Mouse (Mus musculus) MEL-GATA-1-ER (cell line): ENCODE measurements around the gene Fbxl8.

ENCODE experiments used
- DNase-seq: peaks from one replicate; pipeline ENCODE4 v3.0.0-alpha.2; 2012; ENCODE audit warnings: low read depth; ENCODE audit errors: extremely low read depth

Gene Fbxl8

DNA sequence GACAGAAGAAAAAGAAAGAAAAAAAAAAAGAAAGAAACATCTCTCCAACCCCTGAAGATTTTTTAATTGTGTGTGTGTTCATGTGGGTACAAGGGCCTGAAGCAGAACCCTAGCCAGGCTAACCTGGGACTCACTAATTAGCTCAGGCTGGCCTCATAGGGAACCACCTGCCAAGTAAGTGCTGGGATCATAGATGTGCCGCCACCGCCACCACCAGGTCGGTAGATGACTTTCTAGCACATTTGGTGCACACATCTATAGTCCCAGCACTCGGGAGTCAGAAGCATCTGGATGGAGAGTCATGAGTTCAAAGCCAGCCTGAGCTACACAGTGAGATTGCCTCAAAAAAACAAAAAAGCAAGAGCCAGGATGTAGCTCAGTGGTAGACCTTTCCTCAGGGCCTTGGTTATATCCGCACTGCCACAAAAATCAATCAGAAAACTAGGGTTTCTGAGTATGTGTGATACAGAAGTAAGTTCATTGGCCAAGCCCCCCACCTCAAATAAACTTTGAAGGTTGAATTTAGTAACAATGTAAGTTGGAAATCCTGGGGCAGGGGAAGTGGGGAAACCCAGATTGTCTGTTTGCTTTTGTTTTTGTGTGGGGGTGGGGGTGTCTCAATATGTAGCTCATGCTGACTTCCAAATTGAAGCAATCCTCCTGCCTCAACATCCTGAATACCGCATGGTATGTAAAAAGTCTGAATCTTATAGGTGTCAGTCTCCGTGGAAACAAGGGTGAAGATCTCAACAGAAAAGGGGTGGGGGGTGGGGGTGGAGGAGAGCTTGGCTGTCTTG, 6.9 kb upstream of the Fbxl8 start:
- DNase-seq: no peak

DNA sequence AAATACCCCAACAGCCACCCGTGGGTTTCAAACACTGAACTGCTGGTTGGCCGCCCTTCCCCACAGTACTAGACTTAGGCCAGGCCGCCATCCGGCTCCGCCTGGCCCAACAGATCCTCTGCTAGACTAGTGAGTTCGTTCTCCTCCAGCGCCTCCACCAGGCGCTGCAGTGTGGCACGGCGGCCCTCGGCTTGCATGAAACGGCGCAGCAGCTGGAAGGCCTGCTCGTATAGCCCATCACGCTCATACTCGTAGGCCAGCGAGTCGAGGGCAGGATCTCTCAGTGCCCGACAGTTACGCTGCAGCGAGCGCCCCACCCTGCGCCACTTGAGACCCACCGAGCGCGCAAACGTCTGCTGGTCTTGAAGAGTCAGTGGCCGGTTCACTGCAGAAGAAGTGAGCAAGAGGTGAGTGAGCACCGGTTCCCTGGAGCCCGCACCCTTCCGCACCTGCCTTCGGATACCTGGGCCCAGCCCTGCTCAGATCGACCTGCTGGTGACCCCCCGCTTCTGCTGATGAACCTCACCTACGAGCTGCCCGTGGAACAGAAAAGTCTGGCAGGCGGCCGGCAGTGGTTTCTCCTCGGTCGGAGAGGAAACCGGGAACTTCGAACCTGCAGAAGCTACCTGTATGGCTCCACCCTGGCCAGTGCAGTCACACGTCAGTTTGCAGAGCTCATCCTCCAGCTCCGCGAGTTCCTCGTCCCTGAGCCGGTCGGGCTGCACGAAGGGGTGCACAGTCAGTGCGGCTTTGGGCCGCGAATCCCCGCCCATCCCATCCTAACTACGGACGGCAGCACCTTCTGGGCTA, 5.3 kb upstream of the Fbxl8 start:
- DNase-seq: no peak

DNA sequence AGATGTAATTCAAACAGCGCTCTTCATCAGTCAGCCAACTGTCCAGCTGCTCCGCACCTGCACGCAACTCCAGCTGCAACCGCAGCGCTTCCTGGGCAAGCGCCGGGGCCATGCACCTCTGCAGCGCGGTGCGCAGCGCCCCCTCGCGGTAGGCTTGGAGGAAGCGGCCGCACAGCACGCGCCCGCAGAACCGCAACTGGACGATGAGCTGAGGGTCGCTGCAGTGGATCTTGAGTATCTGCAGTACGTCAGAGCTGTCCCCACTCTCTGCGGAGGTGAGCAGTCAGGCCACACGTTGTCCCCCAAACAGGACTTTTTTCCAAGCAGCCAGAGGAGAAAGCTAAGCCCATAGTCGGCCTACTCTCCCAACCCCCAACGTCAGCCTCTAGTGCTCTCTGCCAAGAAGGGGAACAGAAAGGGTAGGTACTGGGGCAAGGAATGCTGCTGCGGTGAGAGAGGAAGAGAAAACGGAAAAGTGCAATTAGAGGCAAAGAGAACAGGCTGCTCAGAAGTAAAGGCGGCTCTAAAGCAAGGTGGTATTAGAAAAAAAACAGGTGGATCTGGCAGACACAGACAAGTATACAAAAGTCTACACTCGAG, 4.6 kb upstream of the Fbxl8 start:
- no peak for DNase-seq

DNA sequence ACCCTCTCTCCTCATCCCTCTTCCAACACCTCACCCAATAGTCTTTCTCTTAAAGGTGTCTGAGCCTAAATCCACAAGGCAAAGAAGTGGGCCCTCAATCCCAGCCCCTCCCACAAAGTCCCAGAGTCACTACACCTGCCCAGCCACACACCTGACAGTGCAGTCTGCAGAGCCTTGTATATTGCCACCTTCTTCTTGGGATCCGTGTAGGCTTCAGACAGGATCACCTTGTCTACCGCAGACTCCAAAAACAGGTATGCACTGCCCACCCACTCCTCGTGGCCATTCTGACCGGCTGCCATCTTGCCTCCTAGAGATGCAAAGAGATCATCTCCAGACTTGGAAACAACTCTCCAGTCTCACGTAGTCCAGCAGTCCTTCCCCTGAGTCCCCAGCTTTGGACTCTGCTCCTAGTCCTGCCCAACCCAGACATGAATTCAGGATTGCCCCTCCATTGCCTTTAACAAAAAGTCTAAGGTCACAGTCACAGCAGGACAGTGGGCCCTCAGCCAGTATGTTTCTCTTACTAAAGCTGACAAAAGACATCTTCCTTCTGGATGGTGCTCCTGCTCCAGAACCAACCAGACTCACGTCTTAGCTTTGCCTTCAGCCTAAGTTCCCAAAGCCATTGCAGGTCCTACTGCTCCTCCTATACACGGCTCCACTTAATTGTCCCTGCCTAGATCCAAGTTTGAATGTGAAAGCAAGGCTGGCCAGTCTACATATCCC, 3.9 kb upstream of the Fbxl8 start:
- DNase-seq: no peak

DNA sequence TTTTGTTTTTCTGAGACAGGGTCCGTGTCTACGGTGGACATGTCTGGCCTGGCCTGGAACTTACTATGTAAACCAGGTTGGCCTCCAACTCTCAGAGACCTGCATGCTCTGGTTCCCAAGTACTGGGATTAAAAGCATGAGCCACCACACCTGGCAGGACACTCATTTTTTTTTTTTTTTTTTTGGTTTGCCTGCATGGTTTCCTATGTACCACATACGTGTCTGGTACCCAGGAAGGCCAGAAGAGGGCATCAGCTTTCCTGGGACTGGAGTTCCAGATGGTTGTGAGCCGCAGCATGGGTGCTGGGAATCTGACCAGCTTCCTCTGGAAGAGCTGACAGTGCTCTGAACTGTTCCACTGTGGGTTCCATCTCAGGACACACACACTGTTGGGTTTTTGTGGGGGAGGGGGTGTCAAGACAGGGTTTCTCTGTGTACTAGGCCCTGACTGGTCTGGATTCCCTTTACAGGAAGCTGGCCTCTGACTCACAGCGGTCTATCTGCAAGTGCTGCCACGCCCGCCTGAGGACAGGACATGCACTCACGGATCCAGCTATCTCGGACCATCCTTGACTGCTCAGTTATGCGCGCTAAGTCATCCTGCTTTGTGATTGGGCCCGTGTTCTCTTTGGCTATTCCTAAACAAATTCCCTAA, 3.0 kb upstream of the Fbxl8 start:
- peak; percentile 54 for DNase-seq

DNA sequence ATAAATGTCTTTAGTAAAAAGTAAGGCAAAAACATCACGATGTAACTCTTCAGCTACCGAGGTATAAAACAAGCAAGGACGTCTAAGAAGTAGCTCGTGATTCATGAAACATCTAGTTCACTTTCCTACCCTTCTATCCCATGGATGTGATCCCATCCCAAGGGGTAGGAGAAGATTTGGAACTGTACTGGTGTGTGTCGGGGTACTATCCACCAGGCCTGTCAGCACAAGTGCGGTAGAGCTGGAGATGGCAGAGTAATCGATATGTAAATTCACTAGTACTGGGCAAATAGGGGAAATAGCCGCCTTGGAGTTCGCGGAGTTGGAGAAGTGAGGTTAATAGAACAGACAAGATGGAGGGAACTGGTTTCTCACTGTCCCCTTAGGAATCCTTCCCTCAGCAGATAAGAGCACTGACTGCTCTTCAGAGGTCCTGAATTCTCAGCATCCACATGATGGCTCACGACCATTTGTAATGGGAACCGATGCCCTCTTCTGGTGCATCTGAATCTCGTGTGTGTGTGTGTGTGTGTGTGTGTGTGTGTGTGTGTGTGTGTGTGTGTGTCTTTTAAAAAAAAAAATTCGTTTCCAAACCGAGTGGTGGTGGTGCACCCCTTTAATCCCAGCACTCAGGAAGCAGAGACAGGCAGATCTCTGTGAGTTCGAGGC, 1.1 kb upstream of the Fbxl8 start:
- DNase-seq: peak; percentile 40

DNA sequence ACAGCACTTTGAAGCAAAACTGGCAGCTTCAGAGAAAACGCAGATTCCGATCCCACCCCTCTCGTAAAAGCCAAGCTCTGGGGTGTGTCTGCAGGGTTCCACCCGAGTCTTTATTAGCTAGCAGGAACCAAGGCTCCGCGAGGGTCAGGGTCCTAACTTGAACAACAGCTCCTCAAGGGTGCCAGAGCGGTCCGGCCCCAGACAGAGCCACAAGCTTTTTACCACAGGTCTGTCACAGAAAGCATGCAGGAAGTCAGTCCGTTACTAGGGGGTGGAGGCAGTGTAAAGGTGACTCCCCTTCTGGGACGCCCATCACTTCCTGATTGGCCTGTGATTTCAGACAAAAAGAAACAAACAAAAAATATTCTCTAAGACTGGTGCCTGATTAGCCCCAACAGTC, 680 bp downstream of the Fbxl8 start:
- DNase-seq: peak; percentile 78

DNA sequence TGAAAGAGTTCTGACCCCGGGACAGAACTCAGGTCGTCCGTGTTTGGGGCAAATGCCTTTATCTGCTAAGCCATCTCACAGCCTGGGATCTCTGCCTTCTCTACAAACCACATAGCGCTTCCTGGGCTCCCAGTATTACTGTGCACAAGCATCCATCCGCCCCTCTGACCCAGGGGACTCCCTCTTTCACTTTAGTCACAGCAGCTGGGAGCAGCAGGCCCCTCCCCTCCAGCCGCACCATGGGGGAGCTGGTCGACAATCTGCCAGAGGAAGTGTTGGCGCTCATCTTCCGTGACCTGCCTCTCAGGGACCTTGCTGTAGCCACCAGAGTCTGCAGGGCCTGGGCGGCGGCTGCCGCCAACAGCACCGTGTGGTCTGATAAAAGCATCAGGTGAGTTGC, 2.3 kb downstream of the Fbxl8 start:
- DNase-seq: no peak

DNA sequence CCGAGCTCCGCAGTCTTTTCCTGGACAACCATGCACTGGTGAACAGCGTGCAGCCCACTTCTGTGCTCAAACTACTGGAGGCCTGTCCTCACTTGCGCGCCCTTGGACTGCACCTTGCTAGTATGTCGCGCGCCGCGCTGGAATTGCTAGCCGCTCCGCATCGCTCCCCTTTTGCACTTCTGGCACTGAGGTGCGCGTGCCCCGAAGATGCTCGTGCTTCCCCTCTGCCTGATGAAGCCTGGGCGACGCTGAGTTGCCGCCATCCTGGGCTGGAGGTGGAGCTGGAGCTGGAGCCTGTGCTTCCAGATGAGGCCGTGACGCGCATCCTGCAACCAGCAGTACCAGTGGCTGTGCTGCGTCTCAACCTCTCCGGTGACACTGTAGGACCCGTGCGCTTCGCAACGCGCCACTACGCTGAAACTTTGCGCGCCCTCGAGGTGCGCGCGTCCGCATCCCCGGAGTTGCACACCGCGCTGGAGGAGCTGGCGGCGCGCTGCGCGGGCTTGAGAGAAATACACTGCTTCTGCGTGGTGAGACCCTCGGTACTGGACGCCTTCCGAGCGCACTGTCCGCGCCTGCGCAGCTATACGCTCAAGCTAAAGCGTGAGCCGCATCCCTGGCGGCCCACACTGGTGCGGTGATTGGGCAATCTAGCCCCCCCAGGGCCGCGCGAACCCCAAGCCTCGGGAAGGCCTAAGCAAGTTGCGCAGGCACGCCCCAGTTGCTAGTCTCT, 4.1 kb downstream of the Fbxl8 start:
- DNase-seq: no peak

DNA sequence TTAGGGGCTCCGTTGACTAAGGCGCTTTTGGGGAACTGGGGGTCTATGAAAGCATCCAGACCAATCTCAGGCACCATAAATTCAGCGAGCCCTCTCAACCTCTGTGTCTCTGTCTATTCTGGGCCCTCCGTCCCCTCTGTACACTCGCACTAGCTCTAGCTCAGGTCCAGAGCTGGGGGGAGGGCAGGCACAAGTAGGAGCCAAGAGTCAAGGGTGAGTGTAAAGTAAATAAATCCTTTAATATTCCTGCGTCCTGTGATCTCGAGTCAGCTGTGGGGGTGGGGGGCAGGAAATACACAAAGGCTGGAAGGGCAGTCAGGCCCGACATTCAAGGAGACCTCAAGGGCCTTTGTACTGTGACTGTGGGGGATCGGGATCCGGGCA, 4.6 kb downstream of the Fbxl8 start:
- DNase-seq: no peak

DNA sequence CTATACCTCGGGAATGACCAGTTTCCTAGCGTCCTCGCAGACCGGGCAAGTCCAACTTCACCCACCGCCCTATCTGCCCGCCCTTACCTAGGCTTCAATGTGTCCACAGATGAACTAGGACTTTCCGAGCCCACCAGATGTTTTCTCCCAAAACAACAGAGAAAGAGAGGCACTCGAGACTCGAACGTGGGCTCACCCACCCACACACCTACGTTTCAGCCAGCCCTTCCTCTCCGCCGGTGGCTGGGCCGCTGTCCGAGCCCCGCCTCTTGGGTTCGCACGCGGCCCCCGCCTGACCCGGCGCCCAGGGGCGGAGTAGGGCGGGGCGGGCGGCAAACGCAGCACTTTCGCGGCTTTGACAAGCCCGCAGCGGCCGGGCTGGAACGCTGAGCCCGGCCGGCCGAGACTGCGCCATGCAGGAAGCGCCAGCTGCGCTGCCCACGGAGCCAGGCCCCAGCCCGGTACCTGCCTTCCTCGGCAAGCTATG, 5.1 kb downstream of the Fbxl8 start, which contains the start of gene Hsf4:
Gene Hsf4, plus strand, starts transcription at position 341 of the 487 bp plus-strand sequence.
- no peak for DNase-seq

DNA sequence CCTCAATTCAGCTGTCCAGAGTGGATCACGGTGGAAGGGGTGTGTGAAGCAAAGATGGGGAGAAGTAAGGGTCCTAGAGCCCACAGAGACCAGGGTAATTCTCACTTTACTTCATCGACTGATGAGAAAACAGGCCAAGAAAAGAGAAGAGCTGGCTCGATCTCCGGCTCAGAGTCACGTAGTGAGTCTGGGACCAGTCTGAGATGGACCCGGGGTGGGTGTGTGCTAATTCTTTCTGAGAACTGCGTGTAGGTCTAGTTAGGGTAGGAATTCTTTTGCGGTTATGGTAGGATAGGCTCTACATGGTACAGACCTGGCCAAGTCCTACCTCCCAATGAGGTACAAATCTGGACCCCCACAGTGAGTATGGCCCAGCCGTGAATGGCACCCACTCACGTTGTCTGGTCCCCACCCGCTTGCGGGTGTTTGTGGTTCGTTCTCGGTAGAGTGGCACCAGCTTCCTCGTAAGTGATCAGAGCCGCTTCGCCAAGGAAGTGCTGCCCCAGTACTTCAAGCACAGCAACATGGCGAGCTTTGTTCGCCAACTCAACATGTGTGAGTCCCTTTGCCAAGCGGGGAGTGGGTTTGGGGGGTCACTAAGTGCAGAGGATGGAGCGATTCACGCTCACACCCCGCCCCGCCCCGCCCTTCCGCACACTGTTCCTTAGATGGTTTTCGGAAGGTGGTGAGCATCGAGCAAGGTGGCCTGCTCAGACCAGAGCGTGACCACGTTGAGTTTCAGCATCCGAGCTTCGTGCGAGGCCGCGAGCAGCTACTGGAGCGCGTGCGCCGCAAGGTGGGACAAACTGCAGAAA, 5.9 kb downstream of the Fbxl8 start:
- no peak for DNase-seq

DNA sequence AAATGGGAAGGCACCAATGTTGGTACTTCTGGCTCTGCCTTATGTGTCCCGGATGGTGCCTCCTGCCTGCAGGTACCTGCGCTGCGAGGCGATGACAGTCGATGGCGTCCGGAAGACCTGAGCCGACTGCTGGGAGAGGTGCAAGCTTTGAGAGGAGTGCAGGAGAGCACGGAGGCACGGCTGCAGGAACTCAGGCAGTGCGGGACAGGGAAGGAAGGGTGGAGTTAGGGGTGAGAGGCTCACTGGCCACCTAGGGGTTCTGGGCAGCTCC, 6.4 kb downstream of the Fbxl8 start:
- DNase-seq: no peak

DNA sequence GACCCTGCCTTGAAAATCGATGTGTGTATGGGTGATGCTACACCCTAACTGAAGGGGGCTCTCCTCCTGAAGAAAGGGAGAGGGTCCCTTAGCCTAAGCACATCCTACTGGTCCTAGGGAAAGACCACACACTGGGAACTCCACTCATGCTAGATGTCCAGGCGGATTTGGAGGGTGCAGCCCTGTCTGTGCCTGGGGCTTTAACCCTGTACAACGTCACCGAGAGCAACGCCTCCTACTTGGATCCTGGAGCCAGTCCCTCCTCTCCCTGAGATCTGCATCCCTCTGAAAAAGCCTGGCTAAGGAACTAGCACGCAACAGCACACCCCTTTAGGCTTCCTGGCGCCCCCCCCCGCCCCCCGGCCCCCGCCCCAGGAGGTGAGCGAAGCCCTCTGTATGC, 10.9 kb downstream of the Fbxl8 start:
- DNase-seq: no peak

DNA sequence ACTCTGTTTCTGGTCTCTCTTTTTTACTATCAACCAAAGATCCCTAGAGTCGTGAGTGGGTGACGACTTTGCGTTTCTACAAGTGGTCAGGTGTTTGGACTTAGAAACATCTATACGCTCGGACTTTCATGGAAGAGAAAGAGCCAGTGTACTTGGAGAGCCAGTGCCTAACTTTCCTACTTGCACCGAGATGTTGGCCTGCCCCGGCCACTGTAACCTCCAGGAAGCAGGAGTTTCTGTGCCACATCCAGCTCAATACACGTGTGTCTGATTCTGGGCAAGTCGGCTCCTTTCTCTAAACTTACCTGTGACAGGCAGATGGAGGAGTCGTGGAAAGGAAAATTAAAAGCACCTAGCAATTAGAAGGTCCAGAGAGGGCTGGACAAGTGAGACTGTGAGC, 11.4 kb downstream of the Fbxl8 start, which contains the start of gene Nol3:
Gene Nol3, plus strand, starts transcription at position 301 of the 400 bp plus-strand sequence.
- DNase-seq: no peak

DNA sequence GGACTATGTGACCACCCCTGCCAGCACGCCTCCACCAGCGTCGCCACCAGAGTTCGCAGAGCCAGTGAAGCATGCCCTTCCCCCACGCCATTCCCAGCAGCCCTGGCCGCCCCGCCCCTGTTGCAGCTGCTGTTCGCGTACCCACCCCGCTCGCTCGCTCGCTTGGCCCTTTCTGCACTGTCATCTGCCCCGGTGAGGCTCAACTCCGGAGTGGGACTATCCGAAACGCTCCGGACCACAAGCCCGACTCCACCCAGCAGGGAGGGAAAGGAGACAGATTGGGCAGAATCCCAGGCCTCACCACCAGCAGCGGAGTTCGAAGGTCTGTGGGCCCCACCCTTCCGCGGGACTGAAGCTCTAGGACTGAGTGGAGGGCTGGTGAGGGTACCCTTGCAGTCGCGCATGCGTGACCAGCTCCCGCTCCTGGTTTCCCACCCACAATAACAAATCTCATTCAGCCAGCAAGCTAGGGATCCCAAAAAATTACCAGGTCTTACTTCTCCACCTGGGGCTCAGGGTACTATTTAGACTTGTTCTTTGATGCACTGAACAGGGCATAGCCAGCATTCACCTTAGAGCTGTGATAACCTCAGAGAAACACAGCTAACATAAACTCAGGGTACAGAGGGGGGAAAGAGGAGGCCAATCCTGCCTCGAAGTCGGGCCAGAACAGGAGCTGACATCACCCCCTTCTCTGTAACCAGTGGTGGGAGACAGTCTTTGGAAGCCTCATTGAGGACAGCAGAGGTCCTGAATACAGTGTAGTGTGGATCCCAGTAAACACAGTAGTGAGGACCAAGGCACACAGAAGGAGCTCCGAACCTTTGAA, 12.1 kb downstream of the Fbxl8 start:
- no peak for DNase-seq

DNA sequence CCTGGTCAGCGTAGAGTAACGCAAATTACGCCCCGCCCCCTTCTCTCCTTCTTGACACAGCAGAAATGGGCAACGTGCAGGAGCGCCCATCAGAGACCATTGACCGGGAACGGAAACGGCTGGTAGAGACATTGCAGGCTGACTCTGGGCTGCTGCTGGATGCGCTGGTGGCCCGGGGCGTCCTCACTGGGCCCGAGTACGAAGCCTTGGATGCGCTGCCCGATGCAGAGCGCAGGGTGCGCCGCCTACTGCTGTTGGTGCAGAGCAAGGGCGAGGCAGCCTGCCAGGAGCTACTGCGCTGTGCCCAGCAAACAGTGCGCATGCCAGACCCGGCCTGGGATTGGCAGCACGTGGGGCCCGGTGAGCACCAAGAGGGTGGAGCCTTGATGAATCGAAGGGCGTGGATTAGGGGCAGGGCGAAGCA, 14.5 kb downstream of the Fbxl8 start:
- no peak for DNase-seq

DNA sequence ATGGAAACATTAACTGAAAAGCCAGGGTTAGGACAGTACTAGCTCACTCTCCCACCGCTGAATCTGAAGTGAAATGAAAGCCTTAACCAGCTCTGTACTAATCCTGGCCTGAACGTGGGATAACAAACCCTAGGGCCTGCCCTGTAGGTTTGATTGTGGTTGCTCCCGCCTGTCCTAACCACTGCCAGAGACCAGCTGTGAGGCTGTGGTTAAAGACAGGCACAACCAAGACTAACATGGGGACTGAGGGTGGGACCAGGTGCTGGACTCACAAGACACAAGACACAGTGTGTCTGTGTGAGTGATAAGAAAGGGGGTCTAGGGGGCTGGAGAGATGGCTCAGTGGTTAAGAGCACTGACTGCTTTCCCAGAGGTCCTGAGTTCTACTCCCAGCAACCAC, 16.1 kb downstream of the Fbxl8 start:
- no peak for DNase-seq
